Mouse (Mus musculus): ENCODE data around the gene Olfr1031. TPM values are rescaled to one million over a fixed set of nuclear protein-coding genes. Genes with fewer than 3 reads are reported as not detected.
"Not testable (repeated sequence)": the region's sequence is repeated elsewhere in the genome, so short reads cannot be mapped to it uniquely, and the experiment has no call there.

The Olfr1031 gene
- not detected in 2 replicates for polyA plus RNA-seq (2012; ENCODE audit: insufficient read depth, insufficient read length, missing spikeins)

DNA sequence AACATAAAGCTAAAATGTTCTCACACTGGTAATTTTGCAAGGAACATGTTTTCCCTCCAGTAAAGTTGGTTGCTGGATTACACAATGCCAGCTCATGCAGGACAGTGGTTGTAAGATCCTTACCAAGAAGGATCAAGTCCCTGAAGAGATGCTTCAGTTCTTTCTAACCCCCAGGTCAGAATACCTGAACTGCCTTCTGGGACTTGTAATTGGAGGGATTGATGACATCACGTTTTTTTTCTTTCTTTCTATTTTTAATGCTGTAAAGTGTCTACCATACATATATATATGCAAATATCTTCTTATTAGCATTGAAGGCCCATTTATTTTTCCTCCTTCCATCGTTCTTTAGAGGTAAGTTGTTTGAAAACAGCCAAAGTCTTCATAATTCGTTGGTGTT lies at the start of gene Olfr1031:
TSS of gene Olfr1031 (plus strand) at position 301 of the 400 bp plus-strand sequence.
- no peak within 1 kb of the TSS for H3K27ac ChIP-seq (ENCODE audit: insufficient read depth, low read depth, low read length)
- H3K4me1 ChIP-seq (ENCODE audit: control insufficient read depth, insufficient read depth, low read length) = no peaks in the 10 kb centered on the region
- no peak within 1 kb of the TSS for H3K4me3 ChIP-seq (ENCODE audit: insufficient read depth, low read length)
- no peak for TF ChIP-seq POLR2A (IDR thresholded peaks at IDR 0.05; ENCODE audit: borderline replicate concordance, low read depth, low read length)
- TF ChIP-seq CTCF (IDR thresholded peaks at IDR 0.05; ENCODE audit: low read depth, low read length) = no peak

- H3K4me3 ChIP-seq (ENCODE audit: insufficient read depth, low read length) = no peak within 1 kb of the TSS
- H3K4me1 ChIP-seq (ENCODE audit: control insufficient read depth, insufficient read depth, low read length) = no peaks in the 10 kb centered on the region
- TF ChIP-seq POLR2A (IDR thresholded peaks at IDR 0.05; ENCODE audit: borderline replicate concordance, low read depth, low read length) = no peak
- no peak within 1 kb of the TSS for H3K27ac ChIP-seq (ENCODE audit: insufficient read depth, low read depth, low read length)
These were observed 40.0 kb upstream of the Olfr1031 start, which contains the start of gene Olfr1028 for GRCm38 (mm10) chr2:85950137-85950536. TSS of gene Olfr1028 (plus strand) at chr2:85950437.

GRCm38 (mm10) chr2:85973595-85973994 lies 16.5 kb upstream of the Olfr1031 start, which contains the start of gene Olfr1029:
TSS of gene Olfr1029 (plus strand) at chr2:85973895.
- H3K4me1 ChIP-seq (ENCODE audit: control insufficient read depth, insufficient read depth, low read length) = no peaks in the 10 kb centered on the region
- no peak within 1 kb of the TSS for H3K4me3 ChIP-seq (ENCODE audit: insufficient read depth, low read length)
- no peak within 1 kb of the TSS for H3K27ac ChIP-seq (ENCODE audit: insufficient read depth, low read depth, low read length)
- TF ChIP-seq POLR2A (IDR thresholded peaks at IDR 0.05; ENCODE audit: borderline replicate concordance, low read depth, low read length) = no peak
- no peak for TF ChIP-seq CTCF (IDR thresholded peaks at IDR 0.05; ENCODE audit: low read depth, low read length)

- no peak for TF ChIP-seq POLR2A (IDR thresholded peaks at IDR 0.05; ENCODE audit: borderline replicate concordance, low read depth, low read length)
- TF ChIP-seq CTCF (IDR thresholded peaks at IDR 0.05; ENCODE audit: low read depth, low read length) = no peak
- H3K4me1 ChIP-seq (ENCODE audit: control insufficient read depth, insufficient read depth, low read length) = no peaks in the 10 kb centered on the region
- no peak within 1 kb of the TSS for H3K27ac ChIP-seq (ENCODE audit: insufficient read depth, low read depth, low read length)
These were observed 11.1 kb upstream of the Olfr1031 start, which contains the start of gene Olfr1030 for GRCm38 (mm10) chr2:85978976-85979375. TSS of gene Olfr1030 (plus strand) at chr2:85979276.

DNA sequence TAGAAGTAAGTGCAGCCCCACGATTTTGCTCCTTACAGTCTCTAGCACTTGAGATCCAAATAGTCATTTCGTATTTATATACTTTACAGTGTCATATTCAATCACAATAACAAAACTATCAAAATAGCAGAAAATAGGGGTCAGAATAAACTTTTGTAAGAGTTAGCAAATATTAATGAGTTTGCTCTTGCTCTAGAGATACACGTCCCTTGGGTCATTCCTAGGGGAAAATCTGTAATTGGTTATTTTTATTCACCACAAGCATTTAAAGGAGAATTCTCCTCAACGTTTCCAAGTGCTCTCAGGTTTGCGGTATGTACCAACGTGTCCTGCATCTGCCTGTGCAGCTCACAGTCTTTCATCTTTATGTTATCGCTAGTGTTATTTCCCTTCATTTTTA lies 15.1 kb downstream of the Olfr1031 start, which contains the start of gene Olfr1032:
TSS of gene Olfr1032 (plus strand) at position 301 of the 400 bp plus-strand sequence.
- H3K4me1 ChIP-seq (ENCODE audit: control insufficient read depth, insufficient read depth, low read length) = no peaks in the 10 kb centered on the region
- TF ChIP-seq CTCF (IDR thresholded peaks at IDR 0.05; ENCODE audit: low read depth, low read length) = no peak
- TF ChIP-seq POLR2A (IDR thresholded peaks at IDR 0.05; ENCODE audit: borderline replicate concordance, low read depth, low read length) = no peak
- H3K27ac ChIP-seq (ENCODE audit: insufficient read depth, low read depth, low read length) = no peak within 1 kb of the TSS
- H3K4me3 ChIP-seq (ENCODE audit: insufficient read depth, low read length) = no peak within 1 kb of the TSS

More at GRCm38 (mm10) chr2:85978976-85979375, 11.1 kb upstream of the Olfr1031 start, which contains the start of gene Olfr1030:
- no peak within 1 kb of the TSS for H3K4me3 ChIP-seq (ENCODE audit: insufficient read depth, low read length)

- H3K4me3 ChIP-seq (ENCODE audit: insufficient read depth, low read length) = peak within 1 kb of the TSS; percentile 31; the same call in 1 of the 2 replicates
These were observed 30.3 kb downstream of the Olfr1031 start, which contains the start of gene Olfr1033 for GRCm38 (mm10) chr2:86020406-86020805. TSS of gene Olfr1033 (plus strand) at chr2:86020633.

GRCm38 (mm10) chr2:86021518-86021917 lies 31.4 kb downstream of the Olfr1031 start:
- not testable (repeated sequence) for H3K4me1 ChIP-seq (ENCODE audit: control insufficient read depth, insufficient read depth, low read length); H3K4me3 ChIP-seq (ENCODE audit: insufficient read depth, low read length); H3K27ac ChIP-seq (ENCODE audit: insufficient read depth, low read depth, low read length)

More at GRCm38 (mm10) chr2:86020406-86020805, 30.3 kb downstream of the Olfr1031 start, which contains the start of gene Olfr1033:
- H3K27ac ChIP-seq (ENCODE audit: insufficient read depth, low read depth, low read length); H3K4me1 ChIP-seq (ENCODE audit: control insufficient read depth, insufficient read depth, low read length): not testable (repeated sequence)

Other genes starting within 250 kb of the Olfr1031 start
- not detected in 2 replicates for gene Olfr1012, start 227.5 kb upstream of the Olfr1031 start, polyA plus RNA-seq (2012; ENCODE audit: insufficient read depth, insufficient read length, missing spikeins)
- not detected in 2 replicates for gene Olfr1013, start 223.2 kb upstream of the Olfr1031 start, polyA plus RNA-seq (2012; ENCODE audit: insufficient read depth, insufficient read length, missing spikeins)
- gene Olfr1014, start 217.6 kb upstream of the Olfr1031 start, polyA plus RNA-seq (2012; ENCODE audit: insufficient read depth, insufficient read length, missing spikeins) = not detected in 2 replicates
- gene Olfr1015, start 208.3 kb upstream of the Olfr1031 start, polyA plus RNA-seq (2012; ENCODE audit: insufficient read depth, insufficient read length, missing spikeins) = not detected in 2 replicates
- not detected in 2 replicates for gene Olfr1016, start 187.8 kb upstream of the Olfr1031 start, polyA plus RNA-seq (2012; ENCODE audit: insufficient read depth, insufficient read length, missing spikeins)
- gene Olfr1018, start 171.8 kb upstream of the Olfr1031 start, polyA plus RNA-seq (2012; ENCODE audit: insufficient read depth, insufficient read length, missing spikeins) = not detected in 2 replicates
- not detected in 2 replicates for gene Olfr1019, start 144.8 kb upstream of the Olfr1031 start, polyA plus RNA-seq (2012; ENCODE audit: insufficient read depth, insufficient read length, missing spikeins)
- not detected in 2 replicates for gene Olfr1020, start 143.3 kb upstream of the Olfr1031 start, polyA plus RNA-seq (2012; ENCODE audit: insufficient read depth, insufficient read length, missing spikeins)
- not detected in 2 replicates for gene Olfr1022, start 121.7 kb upstream of the Olfr1031 start, polyA plus RNA-seq (2012; ENCODE audit: insufficient read depth, insufficient read length, missing spikeins)
- gene Olfr1023, start 104.7 kb upstream of the Olfr1031 start, polyA plus RNA-seq (2012; ENCODE audit: insufficient read depth, insufficient read length, missing spikeins) = not detected in 2 replicates
- not detected in 2 replicates for gene Olfr1024, start 85.3 kb upstream of the Olfr1031 start, polyA plus RNA-seq (2012; ENCODE audit: insufficient read depth, insufficient read length, missing spikeins)
- gene Olfr1025-ps1, start 75.1 kb upstream of the Olfr1031 start, polyA plus RNA-seq (2012; ENCODE audit: insufficient read depth, insufficient read length, missing spikeins) = not detected in 2 replicates
- not detected in 2 replicates for gene Olfr1026, start 68.7 kb upstream of the Olfr1031 start, polyA plus RNA-seq (2012; ENCODE audit: insufficient read depth, insufficient read length, missing spikeins)
- not detected in 2 replicates for gene Olfr1028, start 39.9 kb upstream of the Olfr1031 start, polyA plus RNA-seq (2012; ENCODE audit: insufficient read depth, insufficient read length, missing spikeins)
- not detected in 2 replicates for gene Olfr1029, start 16.4 kb upstream of the Olfr1031 start, polyA plus RNA-seq (2012; ENCODE audit: insufficient read depth, insufficient read length, missing spikeins)
- 0.24 TPM in 1 of 2 replicates, not detected in the other for gene Olfr1030, start 11.0 kb upstream of the Olfr1031 start, polyA plus RNA-seq (2012; ENCODE audit: insufficient read depth, insufficient read length, missing spikeins)
- not detected in 2 replicates for gene Olfr1032, start 15.2 kb downstream of the Olfr1031 start, polyA plus RNA-seq (2012; ENCODE audit: insufficient read depth, insufficient read length, missing spikeins)
- not detected in 2 replicates for gene Olfr1033, start 30.3 kb downstream of the Olfr1031 start, polyA plus RNA-seq (2012; ENCODE audit: insufficient read depth, insufficient read length, missing spikeins)
- not detected in 2 replicates for gene Olfr1034, start 55.6 kb downstream of the Olfr1031 start, polyA plus RNA-seq (2012; ENCODE audit: insufficient read depth, insufficient read length, missing spikeins)
- not detected in 2 replicates for gene Olfr1036, start 83.7 kb downstream of the Olfr1031 start, polyA plus RNA-seq (2012; ENCODE audit: insufficient read depth, insufficient read length, missing spikeins)
- gene Olfr1037, start 97.1 kb downstream of the Olfr1031 start, polyA plus RNA-seq (2012; ENCODE audit: insufficient read depth, insufficient read length, missing spikeins) = not detected in 2 replicates
- not detected in 2 replicates for gene Olfr1039, start 145.6 kb downstream of the Olfr1031 start, polyA plus RNA-seq (2012; ENCODE audit: insufficient read depth, insufficient read length, missing spikeins)
- gene Olfr1040, start 156.4 kb downstream of the Olfr1031 start, polyA plus RNA-seq (2012; ENCODE audit: insufficient read depth, insufficient read length, missing spikeins) = not detected in 2 replicates
- gene Olfr1042, start 171.5 kb downstream of the Olfr1031 start, polyA plus RNA-seq (2012; ENCODE audit: insufficient read depth, insufficient read length, missing spikeins) = 0.16 TPM in 1 of 2 replicates, not detected in the other
- gene Olfr1043, start 177.2 kb downstream of the Olfr1031 start, polyA plus RNA-seq (2012; ENCODE audit: insufficient read depth, insufficient read length, missing spikeins) = not detected in 2 replicates
- gene Olfr1044, start 187.5 kb downstream of the Olfr1031 start, polyA plus RNA-seq (2012; ENCODE audit: insufficient read depth, insufficient read length, missing spikeins) = not detected in 2 replicates
- gene Olfr52, start 195.4 kb downstream of the Olfr1031 start, polyA plus RNA-seq (2012; ENCODE audit: insufficient read depth, insufficient read length, missing spikeins) = not detected in 2 replicates
- gene Olfr1045, start 212.7 kb downstream of the Olfr1031 start, polyA plus RNA-seq (2012; ENCODE audit: insufficient read depth, insufficient read length, missing spikeins) = not detected in 2 replicates
- not detected in 2 replicates for gene Olfr1046, start 229.0 kb downstream of the Olfr1031 start, polyA plus RNA-seq (2012; ENCODE audit: insufficient read depth, insufficient read length, missing spikeins)
- gene Olfr1047, start 241.1 kb downstream of the Olfr1031 start, polyA plus RNA-seq (2012; ENCODE audit: insufficient read depth, insufficient read length, missing spikeins) = not detected in 2 replicates
- not detected in 2 replicates for gene Olfr1048, start 250.0 kb downstream of the Olfr1031 start, polyA plus RNA-seq (2012; ENCODE audit: insufficient read depth, insufficient read length, missing spikeins)

All from bone marrow macrophage, adult 2 months (primary cell).